Mouse (Mus musculus): ENCODE data around the gene Wfikkn1. TPM values are rescaled to one million over a fixed set of nuclear protein-coding genes. Genes with fewer than 3 reads are reported as not detected.

Wfikkn1 gene
- polyA plus RNA-seq, 1 experiment from 2014 or later: 0.36 TPM

- no peak for ATAC-seq
- Histone ChIP-seq H3K9me3 (no peaks in the 10 kb centered on the region), H3K27me3 (replicated peaks) (no peaks in the 10 kb centered on the region), H3K4me1 (replicated peaks) (peaks cover 55% of the 10 kb centered on the region), H3K27ac (peak overlapping the region; percentile 98; the same call in 1 of the 2 replicates), H3K9ac (peak overlapping the region; percentile 85; the same call in 1 of the 2 replicates), H3K4me3 (replicated peaks) (peak overlapping the region; percentile 83), H3K36me3 (peaks cover 17% of the 10 kb centered on the region), H3K4me2 (replicated peaks) (peak overlapping the region; percentile 91)
- 84% methylated on average over 14 of the region's 14 CpGs for WGBS
Observed at GRCm38 (mm10) chr17:25830806-25831431, 49.7 kb downstream of the Wfikkn1 start.

GRCm38 (mm10) chr17:25830200-25830753, 50.4 kb downstream of the Wfikkn1 start:
- Histone ChIP-seq H3K36me3 (peaks cover 19% of the 10 kb centered on the region), H3K4me3 (replicated peaks) (no peak overlapping the region; the same call in 1 of the 2 replicates), H3K27ac (peak overlapping the region; percentile 5; the same call in 1 of the 2 replicates), H3K9me3 (no peaks in the 10 kb centered on the region), H3K4me1 (replicated peaks) (peaks cover 53% of the 10 kb centered on the region), H3K27me3 (replicated peaks) (no peaks in the 10 kb centered on the region), H3K9ac (0 out of 2 replicates have a peak overlapping the region, but pooled peaks have one; percentile 10), H3K4me2 (replicated peaks) (peak overlapping the region; percentile 91)
- 77% methylated on average over 4 of the region's 4 CpGs for WGBS
- no peak for ATAC-seq

GRCm38 (mm10) chr17:25829558-25830017, 51.1 kb downstream of the Wfikkn1 start:
- Histone ChIP-seq H3K4me2 (replicated peaks) (peak overlapping the region; percentile 91), H3K9me3 (no peaks in the 10 kb centered on the region), H3K27ac (peak overlapping the region; percentile 90), H3K4me3 (replicated peaks) (peak overlapping the region; percentile 57), H3K9ac (peak overlapping the region; percentile 64), H3K4me1 (replicated peaks) (peaks cover 53% of the 10 kb centered on the region), H3K36me3 (peaks cover 19% of the 10 kb centered on the region), H3K27me3 (replicated peaks) (no peaks in the 10 kb centered on the region)
- 32% methylated on average over 8 of the region's 8 CpGs for WGBS
- no peak for ATAC-seq

- no peaks in the 10 kb centered on the region for H3K27me3 ChIP-seq (replicated peaks)
- ATAC-seq: peak; percentile 37; the same call in 1 of the 2 replicates
- WGBS: under 1% methylated on average over 32 of the region's 32 CpGs
- H3K4me3 ChIP-seq (replicated peaks): peak within 1 kb of the TSS; percentile 57
- no peaks in the 10 kb centered on the region for H3K9me3 ChIP-seq
- H3K27ac ChIP-seq: peak within 1 kb of the TSS; percentile 90
- H3K9ac ChIP-seq: peak within 1 kb of the TSS; percentile 64
- peak within 1 kb of the TSS; percentile 91 for H3K4me2 ChIP-seq (replicated peaks)
- peaks cover 19% of the 10 kb centered on the region for H3K36me3 ChIP-seq
- H3K4me1 ChIP-seq (replicated peaks): peaks cover 53% of the 10 kb centered on the region
Observed at GRCm38 (mm10) chr17:25828712-25829557, 51.7 kb downstream of the Wfikkn1 start, which contains the start of gene Jmjd8. TSS of gene Jmjd8 (plus strand) at chr17:25828867.

GRCm38 (mm10) chr17:25828223-25828594, 52.4 kb downstream of the Wfikkn1 start:
- Histone ChIP-seq H3K4me1 (replicated peaks) (peaks cover 53% of the 10 kb centered on the region), H3K9ac (peak overlapping the region; percentile 64), H3K27ac (peak overlapping the region; percentile 90; the same call in 1 of the 2 replicates), H3K27me3 (replicated peaks) (no peaks in the 10 kb centered on the region), H3K36me3 (peaks cover 19% of the 10 kb centered on the region), H3K4me2 (replicated peaks) (peak overlapping the region; percentile 91), H3K9me3 (no peaks in the 10 kb centered on the region), H3K4me3 (replicated peaks) (peak overlapping the region; percentile 57)
- 82% methylated on average over 8 of the region's 8 CpGs for WGBS
- no peak for ATAC-seq

Other genes with a start within 250 kb of the Wfikkn1 start
- 2.6 and 2.9 TPM in 2 replicates for gene Gng13, start 163.7 kb downstream of the Wfikkn1 start, polyA plus RNA-seq (2015; fragmentation: Nextera tagmentation; extraction: Ambion mirVana)
- gene Chtf18, start 153.4 kb downstream of the Wfikkn1 start, polyA plus RNA-seq (2015; fragmentation: Nextera tagmentation; extraction: Ambion mirVana): 23.5 and 26.8 TPM in 2 replicates
- gene Rpusd1, start 153.2 kb downstream of the Wfikkn1 start, polyA plus RNA-seq (2015; fragmentation: Nextera tagmentation; extraction: Ambion mirVana): 16.4 and 17.0 TPM in 2 replicates
- 0.06 TPM in 1 of 2 replicates, not detected in the other for gene Mslnl, start 144.8 kb downstream of the Wfikkn1 start, polyA plus RNA-seq (2015; fragmentation: Nextera tagmentation; extraction: Ambion mirVana)
- gene Msln, start 126.5 kb downstream of the Wfikkn1 start, polyA plus RNA-seq (2015; fragmentation: Nextera tagmentation; extraction: Ambion mirVana): 21.6 and 22.1 TPM in 2 replicates
- 29.0 and 31.5 TPM in 2 replicates for gene Narfl, start 107.1 kb downstream of the Wfikkn1 start, polyA plus RNA-seq (2015; fragmentation: Nextera tagmentation; extraction: Ambion mirVana)
- 37.9 and 41.5 TPM in 2 replicates for gene Haghl, start 95.2 kb downstream of the Wfikkn1 start, polyA plus RNA-seq (2015; fragmentation: Nextera tagmentation; extraction: Ambion mirVana)
- 0.15 and 0.40 TPM in 2 replicates for gene Ccdc78, start 94.3 kb downstream of the Wfikkn1 start, polyA plus RNA-seq (2015; fragmentation: Nextera tagmentation; extraction: Ambion mirVana)
- 82.5 and 101 TPM in 2 replicates for gene Fam173a, start 88.0 kb downstream of the Wfikkn1 start, polyA plus RNA-seq (2015; fragmentation: Nextera tagmentation; extraction: Ambion mirVana)
- not detected in 2 replicates for gene AC134908.4, start 85.2 kb downstream of the Wfikkn1 start, polyA plus RNA-seq (2015; fragmentation: Nextera tagmentation; extraction: Ambion mirVana)
- 41.9 and 45.6 TPM in 2 replicates for gene Metrn, start 83.7 kb downstream of the Wfikkn1 start, polyA plus RNA-seq (2015; fragmentation: Nextera tagmentation; extraction: Ambion mirVana)
- 3.1 and 4.1 TPM in 2 replicates for gene Fbxl16, start 71.8 kb downstream of the Wfikkn1 start, polyA plus RNA-seq (2015; fragmentation: Nextera tagmentation; extraction: Ambion mirVana)
- 25.4 and 27.7 TPM in 2 replicates for gene Wdr24, start 57.2 kb downstream of the Wfikkn1 start, polyA plus RNA-seq (2015; fragmentation: Nextera tagmentation; extraction: Ambion mirVana)
- gene Jmjd8, start 52.0 kb downstream of the Wfikkn1 start, polyA plus RNA-seq (2015; fragmentation: Nextera tagmentation; extraction: Ambion mirVana): 45.1 and 49.4 TPM in 2 replicates
- 297 and 322 TPM in 2 replicates for gene Stub1, start 47.5 kb downstream of the Wfikkn1 start, polyA plus RNA-seq (2015; fragmentation: Nextera tagmentation; extraction: Ambion mirVana)
- gene Rhbdl1, start 43.6 kb downstream of the Wfikkn1 start, polyA plus RNA-seq (2015; fragmentation: Nextera tagmentation; extraction: Ambion mirVana): 1.8 and 1.9 TPM in 2 replicates
- gene Gm20683, start 39.1 kb downstream of the Wfikkn1 start, polyA plus RNA-seq (2015; fragmentation: Nextera tagmentation; extraction: Ambion mirVana): 1.1 and 2.4 TPM in 2 replicates
- gene Rhot2, start 36.0 kb downstream of the Wfikkn1 start, polyA plus RNA-seq (2015; fragmentation: Nextera tagmentation; extraction: Ambion mirVana): 19.2 and 22.1 TPM in 2 replicates
- 14.0 and 18.7 TPM in 2 replicates for gene Wdr90, start 19.4 kb downstream of the Wfikkn1 start, polyA plus RNA-seq (2015; fragmentation: Nextera tagmentation; extraction: Ambion mirVana)
- gene Mcrip2, start 12.1 kb downstream of the Wfikkn1 start, polyA plus RNA-seq (2015; fragmentation: Nextera tagmentation; extraction: Ambion mirVana): 73.0 and 77.0 TPM in 2 replicates
- 53.5 and 67.8 TPM in 2 replicates for gene Mettl26, start 5.8 kb downstream of the Wfikkn1 start, polyA plus RNA-seq (2015; fragmentation: Nextera tagmentation; extraction: Ambion mirVana)
- gene Rab40c, start 38.9 kb upstream of the Wfikkn1 start, polyA plus RNA-seq (2015; fragmentation: Nextera tagmentation; extraction: Ambion mirVana): 21.4 and 24.9 TPM in 2 replicates
- 52.1 and 56.4 TPM in 2 replicates for gene Pigq, start 64.1 kb upstream of the Wfikkn1 start, polyA plus RNA-seq (2015; fragmentation: Nextera tagmentation; extraction: Ambion mirVana)
- gene Nhlrc4, start 64.1 kb upstream of the Wfikkn1 start, polyA plus RNA-seq (2015; fragmentation: Nextera tagmentation; extraction: Ambion mirVana): 0.10 and 0.46 TPM in 2 replicates
- 0.20 and 0.28 TPM in 2 replicates for gene A930017K11Rik, start 71.7 kb upstream of the Wfikkn1 start, polyA plus RNA-seq (2015; fragmentation: Nextera tagmentation; extraction: Ambion mirVana)
- 18.5 and 25.1 TPM in 2 replicates for gene Capn15, start 104.9 kb upstream of the Wfikkn1 start, polyA plus RNA-seq (2015; fragmentation: Nextera tagmentation; extraction: Ambion mirVana)
- gene Rab11fip3, start 188.7 kb upstream of the Wfikkn1 start, polyA plus RNA-seq (2015; fragmentation: Nextera tagmentation; extraction: Ambion mirVana): 12.4 and 13.6 TPM in 2 replicates
- gene Decr2, start 209.5 kb upstream of the Wfikkn1 start, polyA plus RNA-seq (2015; fragmentation: Nextera tagmentation; extraction: Ambion mirVana): 39.4 and 42.7 TPM in 2 replicates
- gene Nme4, start 214.7 kb upstream of the Wfikkn1 start, polyA plus RNA-seq (2015; fragmentation: Nextera tagmentation; extraction: Ambion mirVana): 96.7 and 107 TPM in 2 replicates
- gene Tmem8, start 232.4 kb upstream of the Wfikkn1 start, polyA plus RNA-seq (2015; fragmentation: Nextera tagmentation; extraction: Ambion mirVana): 8.7 and 10.9 TPM in 2 replicates
- 218 and 240 TPM in 2 replicates for gene Mrpl28, start 242.6 kb upstream of the Wfikkn1 start, polyA plus RNA-seq (2015; fragmentation: Nextera tagmentation; extraction: Ambion mirVana)